Mouse (Mus musculus) liver, postnatal 0 days (tissue): Measurements from ENCODE around the gene Tmem184b.

Experiments
- CTCF ChIP-seq: sonication (generic); IDR thresholded peaks from 2 replicates; pipeline ENCODE4 v1.5.1; 2016; ENCODE audit warnings: antibody characterized with exemption, low read depth
- EP300 ChIP-seq: IDR thresholded peaks from 2 replicates; pipeline ENCODE4 v1.6.1; 2016; ENCODE audit warnings: antibody characterized with exemption, low read depth, mild to moderate bottlenecking

GRCm38 (mm10) chr15:79429994-79430393 lies 26.6 kb upstream of the Tmem184b start:
- no peak for TF ChIP-seq CTCF
- TF ChIP-seq EP300: no peak
